Mouse (Mus musculus) liver, embryonic 14.5 days (tissue): ENCODE data around the gene Elmo1. TPM values are rescaled to one million over a fixed set of nuclear protein-coding genes. Genes with fewer than 3 reads are reported as not detected.

ENCODE experiments used
- ATAC-seq: fragments of 200-750 bp; cut with Nextera tagmentation; 2 replicates; pipeline ENCODE4 v1.8.0; 2017; ENCODE audit warnings: moderate number of reproducible peaks, mild to moderate bottlenecking, moderate library complexity; ENCODE audit not compliant: insufficient read depth
- DNase-seq, 3 experiments: peaks; one replicate each; pipeline ENCODE4 v3.0.0-alpha.2; 2012 to 2013; ENCODE audit warnings: low read depth in 3 of 3, low spot score in 3 of 3
- H3K27ac ChIP-seq: fragments of 300-500 bp; sonication (generic); 2 replicates; pipeline ENCODE4 v1.5.1; 2014; ENCODE audit warnings: moderate library complexity, mild to moderate bottlenecking, control low read depth, inconsistent platforms
- H3K27me3 ChIP-seq: fragments of 300-500 bp; sonication (generic); 2 replicates; pipeline ENCODE4 v1.6.1; 2014; ENCODE audit warnings: mild to moderate bottlenecking, low read length, moderate library complexity; ENCODE audit not compliant: control insufficient read depth, insufficient read depth
- H3K36me3 ChIP-seq: fragments of 300-500 bp; sonication (generic); replicated peaks from 2 replicates; pipeline ENCODE4 v1.6.1; 2014; ENCODE audit warnings: low read depth; ENCODE audit not compliant: control insufficient read depth, insufficient read depth
- H3K4me1 ChIP-seq, 2 experiments: fragments of 200-500 bp in 1 of 2; fragments of 300-500 bp in 1 of 2; sonication (generic) in 1 of 2; replicated peaks; 2 replicates each; pipeline ENCODE4 v1.6.1; 2012 to 2014; ENCODE audit warnings: antibody characterized with exemption in 1 of 2, inconsistent platforms in 1 of 2, low read length in 1 of 2; ENCODE audit not compliant: control insufficient read depth in 2 of 2, insufficient read depth in 2 of 2
- H3K4me2 ChIP-seq: fragments of 300-500 bp; sonication (generic); 2 replicates; pipeline ENCODE4 v1.6.1; 2014; ENCODE audit warnings: low read depth, mild to moderate bottlenecking, control low read depth, moderate library complexity
- H3K4me3 ChIP-seq, 2 experiments: fragments of 200-500 bp in 1 of 2; fragments of 300-500 bp in 1 of 2; sonication (generic) in 1 of 2; 2 replicates each; pipeline ENCODE4 v1.5.1; 2012 to 2014; ENCODE audit warnings: low read depth in 2 of 2, low read length in 2 of 2, mild to moderate bottlenecking in 2 of 2, control low read depth in 1 of 2, inconsistent platforms in 1 of 2, moderate library complexity in 1 of 2; ENCODE audit not compliant: insufficient read depth in 1 of 2
- H3K9ac ChIP-seq: fragments of 300-500 bp; sonication (generic); replicated peaks from 2 replicates; pipeline ENCODE4 v1.6.1; 2014; ENCODE audit warnings: mild to moderate bottlenecking, control low read depth, moderate library complexity
- H3K9me3 ChIP-seq: fragments of 300-500 bp; sonication (generic); 2 replicates; pipeline ENCODE4 v1.6.1; 2016; ENCODE audit warnings: low read length, mixed read lengths; ENCODE audit not compliant: control insufficient read depth
- CTCF ChIP-seq: IDR thresholded peaks from 2 replicates; pipeline ENCODE4 v1.5.1; 2016; ENCODE audit warnings: antibody characterized with exemption, low read depth, control low read depth
- EP300 ChIP-seq: IDR thresholded peaks from 2 replicates; pipeline ENCODE4 v1.6.1; 2016; ENCODE audit warnings: antibody characterized with exemption, low read depth
- WGBS: fragments of 180-500 bp; shearing (Covaris S2); extraction: QIAGEN DNeasy Blood & Tissue Kit; methylation state at CpG from one replicate; pipeline ENCODE4 v1.1.7; 2014; ENCODE audit not compliant: insufficient replicate concordance; 5-methylcytosine and 5-hydroxymethylcytosine counted together
- polyA plus RNA-seq, 2 experiments: library from polyadenylated mRNA; depleted of rRNA in 1 of 2; stranded (reverse) in 1 of 2; unstranded in 1 of 2; fragments of >200 nt; fragmentation: Nextera tagmentation in 1 of 2; extraction: Ambion mirVana in 1 of 2; gene quantifications; 2 replicates each; pipeline versions ENCODE4 v1.2.1 to v1.2.3; 2012 to 2014

Gene Elmo1
- polyA plus RNA-seq, 2 experiments: 3.0 to 3.9 TPM

- no peak for DNase-seq
- Histone ChIP-seq H3K36me3 (no peaks in the 10 kb centered on the region), H3K4me1 (peaks cover 1 to 14% of the 10 kb centered on the region in 2 experiments; a peak in 2 of 4 replicates), H3K9ac (no peak overlapping the region), H3K9me3 (no peaks in the 10 kb centered on the region), H3K27ac (no peak overlapping the region), H3K4me2 (no peak overlapping the region), H3K4me3 (no peak overlapping the region), H3K27me3 (peaks cover 34% of the 10 kb centered on the region)
- TF ChIP-seq CTCF (no peak), EP300 (no peak)
- no peak for ATAC-seq
- 60% methylated on average over 4 of the region's 4 CpGs for WGBS
Measured at GRCm38 (mm10) chr13:20094916-20095700, 4.7 kb downstream of the Elmo1 start.

DNA sequence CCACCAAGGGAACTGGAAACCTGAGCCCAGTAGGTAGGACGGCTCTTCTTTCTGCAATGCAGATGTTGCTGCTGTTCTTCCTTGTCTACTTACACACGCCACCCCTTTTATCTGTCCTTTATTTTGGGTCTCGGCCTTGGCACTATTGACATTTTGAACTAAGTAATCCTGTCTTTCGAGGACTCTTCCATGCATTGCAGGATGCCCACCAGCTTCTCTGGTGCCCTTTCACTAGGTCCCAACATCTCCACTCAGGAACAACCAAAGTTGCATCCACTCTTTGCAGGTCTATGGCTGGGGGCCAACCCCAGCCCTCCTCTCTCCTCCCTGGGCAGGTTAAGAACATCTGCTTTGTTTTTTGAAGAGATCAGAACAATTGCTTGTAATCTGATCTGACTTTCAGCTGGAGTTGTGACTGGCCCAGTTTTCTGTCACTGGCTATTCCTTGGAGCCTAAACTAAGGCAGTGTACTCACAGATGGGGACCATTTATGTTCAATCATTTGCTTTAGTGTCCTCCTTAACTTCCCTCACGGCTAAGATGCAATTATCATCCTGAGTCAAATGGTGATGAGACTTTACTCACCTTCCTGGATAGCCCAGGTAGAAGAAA lies 6.7 kb downstream of the Elmo1 start:
- Histone ChIP-seq H3K27ac (no peak overlapping the region), H3K27me3 (peaks cover 14% of the 10 kb centered on the region), H3K4me3 (no peak overlapping the region), H3K9ac (no peak overlapping the region), H3K4me2 (no peak overlapping the region), H3K36me3 (no peaks in the 10 kb centered on the region), H3K4me1 (peaks cover 4 to 14% of the 10 kb centered on the region in 2 experiments; a peak in 2 of 4 replicates), H3K9me3 (no peaks in the 10 kb centered on the region)
- no peak for ATAC-seq
- no peak for TF ChIP-seq EP300
- no peak for TF ChIP-seq CTCF
- no peak for DNase-seq
- 50% methylated on average over 5 of the region's 5 CpGs for WGBS

DNA sequence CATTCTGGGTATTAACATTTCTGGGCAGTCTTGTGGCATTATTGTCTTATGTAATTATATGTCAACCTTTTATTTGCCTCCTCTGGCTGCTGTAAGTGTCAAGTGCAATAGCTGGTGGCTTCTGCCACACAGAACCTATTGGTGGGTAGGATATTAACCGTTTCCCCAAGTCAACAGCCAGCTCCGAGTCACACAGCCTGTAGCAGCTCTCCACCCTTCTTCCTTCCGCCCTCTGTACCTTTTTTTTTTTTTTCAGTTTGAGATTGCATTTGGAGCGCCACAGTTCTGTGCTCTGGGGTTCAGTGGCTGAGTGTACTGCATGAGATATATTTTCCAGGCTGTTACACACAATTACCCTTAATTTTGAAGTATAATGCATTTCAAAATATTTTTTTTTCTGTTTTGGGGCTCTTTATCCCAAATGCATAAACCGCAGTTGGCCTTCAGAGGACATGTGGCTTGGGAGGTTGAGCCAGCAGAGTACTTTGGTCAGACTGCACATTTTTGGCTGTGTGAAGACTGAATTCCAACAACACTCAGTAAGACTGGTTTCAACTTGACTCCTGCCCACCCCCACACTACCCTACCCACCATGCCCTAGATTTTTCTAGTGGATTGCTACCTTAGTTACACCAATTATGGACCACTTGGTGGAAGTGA lies 7.7 kb downstream of the Elmo1 start:
- Histone ChIP-seq H3K36me3 (no peaks in the 10 kb centered on the region), H3K9ac (no peak overlapping the region), H3K4me3 (no peak overlapping the region), H3K4me2 (no peak overlapping the region), H3K4me1 (peaks cover 4 to 12% of the 10 kb centered on the region in 2 experiments; a peak in 2 of 4 replicates), H3K27me3 (peaks cover 5% of the 10 kb centered on the region; the same call in 1 of the 2 replicates), H3K9me3 (no peaks in the 10 kb centered on the region), H3K27ac (no peak overlapping the region)
- ATAC-seq: no peak
- TF ChIP-seq CTCF (no peak), EP300 (no peak)
- DNase-seq: no peak
- WGBS: 17% methylated on average over 5 of the region's 5 CpGs

- Histone ChIP-seq H3K27ac (no peak overlapping the region), H3K4me1 (peaks cover 4 to 12% of the 10 kb centered on the region in 2 experiments; a peak in 2 of 4 replicates), H3K9ac (no peak overlapping the region), H3K27me3 (peaks cover 2% of the 10 kb centered on the region; the same call in 1 of the 2 replicates), H3K9me3 (no peaks in the 10 kb centered on the region), H3K36me3 (no peaks in the 10 kb centered on the region), H3K4me2 (no peak overlapping the region), H3K4me3 (no peak overlapping the region)
- WGBS: 54% methylated on average over 3 of the region's 3 CpGs
- DNase-seq (no peak), ATAC-seq (no peak)
- no peak for TF ChIP-seq EP300
Measured at GRCm38 (mm10) chr13:20098594-20098965, 8.2 kb downstream of the Elmo1 start.

- Histone ChIP-seq H3K4me2 (no peak overlapping the region), H3K9ac (no peak overlapping the region), H3K27me3 (no peaks in the 10 kb centered on the region), H3K4me3 (no peak overlapping the region), H3K4me1 (peaks cover 4 to 12% of the 10 kb centered on the region in 2 experiments; a peak in 2 of 4 replicates), H3K36me3 (no peaks in the 10 kb centered on the region), H3K27ac (no peak overlapping the region), H3K9me3 (no peaks in the 10 kb centered on the region)
- TF ChIP-seq EP300: no peak
- WGBS: 15% methylated on average over 4 of the region's 4 CpGs
- DNase-seq (no peak), ATAC-seq (no peak)
Measured at GRCm38 (mm10) chr13:20099546-20099945, 9.2 kb downstream of the Elmo1 start.
